Mouse (Mus musculus): ENCODE measurements around the gene Nfs1. TPM values are rescaled to one million over a fixed set of nuclear protein-coding genes. Genes with fewer than 3 reads are reported as not detected.
A peak's percentile ranks its signal among the peaks of the same experiment; 100 is the strongest.

Nfs1 gene
- polyA plus RNA-seq, 1 experiment from 2014 or later: 70.7 TPM

- Histone ChIP-seq H3K27ac (peak overlapping the region; percentile 99), H3K4me1 (peaks cover 39% of the 10 kb centered on the region), H3K4me2 (peak overlapping the region; percentile 84), H3K9me3 (replicated peaks) (no peaks in the 10 kb centered on the region), H3K4me3 (peak overlapping the region; percentile 93), H3K27me3 (replicated peaks) (no peaks in the 10 kb centered on the region), H3K9ac (peak overlapping the region; percentile 100), H3K36me3 (peaks cover 46% of the 10 kb centered on the region)
- peak; percentile 40; the same call in 1 of the 2 replicates for ATAC-seq
- WGBS (ENCODE audit: insufficient replicate concordance): under 1% methylated on average over 47 of the region's 47 CpGs
Observed at GRCm38 (mm10) chr2:156179046-156179795, 35.2 kb upstream of the Nfs1 start.

GRCm38 (mm10) chr2:156177651-156178050 lies 33.7 kb upstream of the Nfs1 start:
- ATAC-seq: no peak
- Histone ChIP-seq H3K27me3 (replicated peaks) (no peaks in the 10 kb centered on the region), H3K9me3 (replicated peaks) (no peaks in the 10 kb centered on the region), H3K27ac (0 out of 2 replicates have a peak overlapping the region, but pooled peaks have one; percentile 41), H3K36me3 (peaks cover 59% of the 10 kb centered on the region), H3K4me3 (peak overlapping the region; percentile 93), H3K4me2 (peak overlapping the region; percentile 84), H3K9ac (peak overlapping the region; percentile 100; the same call in 1 of the 2 replicates), H3K4me1 (peaks cover 43% of the 10 kb centered on the region)
- 68% methylated on average over 7 of the region's 7 CpGs for WGBS (ENCODE audit: insufficient replicate concordance)

- H3K27ac ChIP-seq: no peak overlapping the region
- peaks cover 65% of the 10 kb centered on the region for H3K36me3 ChIP-seq
- WGBS (ENCODE audit: insufficient replicate concordance): 74% methylated on average over 6 of the region's 6 CpGs
- H3K4me3 ChIP-seq: peak overlapping the region; percentile 7
- no peaks in the 10 kb centered on the region for H3K27me3 ChIP-seq (replicated peaks)
- peaks cover 39% of the 10 kb centered on the region for H3K4me1 ChIP-seq
- H3K9ac ChIP-seq: 0 out of 2 replicates have a peak overlapping the region, but pooled peaks have one; percentile 12
- ATAC-seq: no peak
- H3K9me3 ChIP-seq (replicated peaks): no peaks in the 10 kb centered on the region
- H3K4me2 ChIP-seq: peak overlapping the region; percentile 42
Observed at GRCm38 (mm10) chr2:156177079-156177478, 33.1 kb upstream of the Nfs1 start.

- H3K4me3 ChIP-seq: no peak overlapping the region
- H3K4me1 ChIP-seq: no peaks in the 10 kb centered on the region
- no peak for ATAC-seq
- no peak overlapping the region for H3K4me2 ChIP-seq
- no peak overlapping the region for H3K27ac ChIP-seq
- H3K9me3 ChIP-seq (replicated peaks): no peaks in the 10 kb centered on the region
- H3K36me3 ChIP-seq: peaks cover 100% of the 10 kb centered on the region
- WGBS (ENCODE audit: insufficient replicate concordance): 90% methylated on average over 5 of the region's 5 CpGs
- H3K9ac ChIP-seq: no peak overlapping the region
- H3K27me3 ChIP-seq (replicated peaks): no peaks in the 10 kb centered on the region
Observed at GRCm38 (mm10) chr2:156166557-156166956, 22.6 kb upstream of the Nfs1 start.

GRCm38 (mm10) chr2:156165478-156165877 lies 21.5 kb upstream of the Nfs1 start:
- Histone ChIP-seq H3K4me2 (no peak overlapping the region), H3K36me3 (peaks cover 98% of the 10 kb centered on the region), H3K4me1 (no peaks in the 10 kb centered on the region), H3K4me3 (no peak overlapping the region), H3K9ac (no peak overlapping the region), H3K27ac (no peak overlapping the region), H3K9me3 (replicated peaks) (no peaks in the 10 kb centered on the region), H3K27me3 (replicated peaks) (no peaks in the 10 kb centered on the region)
- no peak for ATAC-seq
- WGBS (ENCODE audit: insufficient replicate concordance): 95% methylated on average over 1 of the region's 1 CpGs

GRCm38 (mm10) chr2:156151538-156151937 lies 7.6 kb upstream of the Nfs1 start:
- peaks cover 93% of the 10 kb centered on the region for H3K36me3 ChIP-seq
- no peak overlapping the region for H3K27ac ChIP-seq
- H3K4me2 ChIP-seq: no peak overlapping the region
- H3K9ac ChIP-seq: no peak overlapping the region
- ATAC-seq: no peak
- H3K4me1 ChIP-seq: no peaks in the 10 kb centered on the region
- H3K27me3 ChIP-seq (replicated peaks): no peaks in the 10 kb centered on the region
- no peaks in the 10 kb centered on the region for H3K9me3 ChIP-seq (replicated peaks)
- no peak overlapping the region for H3K4me3 ChIP-seq

GRCm38 (mm10) chr2:156147316-156147915 lies 3.4 kb upstream of the Nfs1 start:
- no peak for ATAC-seq
- 83% methylated on average over 3 of the region's 3 CpGs for WGBS (ENCODE audit: insufficient replicate concordance)
- Histone ChIP-seq H3K9me3 (replicated peaks) (no peaks in the 10 kb centered on the region), H3K27ac (no peak overlapping the region), H3K27me3 (replicated peaks) (no peaks in the 10 kb centered on the region), H3K9ac (no peak overlapping the region), H3K4me2 (no peak overlapping the region), H3K4me3 (no peak overlapping the region), H3K36me3 (peaks cover 61% of the 10 kb centered on the region), H3K4me1 (peaks cover 23% of the 10 kb centered on the region)

GRCm38 (mm10) chr2:156146272-156146989 lies 2.4 kb upstream of the Nfs1 start:
- Histone ChIP-seq H3K9ac (no peak overlapping the region), H3K4me1 (peaks cover 23% of the 10 kb centered on the region), H3K4me3 (no peak overlapping the region), H3K36me3 (peaks cover 59% of the 10 kb centered on the region), H3K4me2 (no peak overlapping the region), H3K9me3 (replicated peaks) (no peaks in the 10 kb centered on the region), H3K27ac (no peak overlapping the region), H3K27me3 (replicated peaks) (no peaks in the 10 kb centered on the region)
- 56% methylated on average over 5 of the region's 5 CpGs for whole genome bisulfite sequencing (ENCODE audit: insufficient replicate concordance)
- ATAC-seq: no peak

- no peak for ATAC-seq
- Histone ChIP-seq H3K9ac (peak overlapping the region; percentile 85; the same call in 1 of the 2 replicates), H3K9me3 (replicated peaks) (no peaks in the 10 kb centered on the region), H3K4me1 (peaks cover 23% of the 10 kb centered on the region), H3K4me2 (peak overlapping the region; percentile 91), H3K27me3 (replicated peaks) (no peaks in the 10 kb centered on the region), H3K36me3 (peaks cover 58% of the 10 kb centered on the region), H3K4me3 (peak overlapping the region; percentile 82), H3K27ac (peak overlapping the region; percentile 1; the same call in 1 of the 2 replicates)
- 54% methylated on average over 11 of the region's 11 CpGs for WGBS (ENCODE audit: insufficient replicate concordance)
Observed at GRCm38 (mm10) chr2:156145486-156146130, 1.6 kb upstream of the Nfs1 start.

GRCm38 (mm10) chr2:156143367-156143766 lies 619 bp downstream of the Nfs1 start:
- Histone ChIP-seq H3K4me3 (peak overlapping the region; percentile 82), H3K4me2 (peak overlapping the region; percentile 91), H3K27me3 (replicated peaks) (no peaks in the 10 kb centered on the region), H3K4me1 (peaks cover 26% of the 10 kb centered on the region), H3K9ac (peak overlapping the region; percentile 85), H3K27ac (peak overlapping the region; percentile 96), H3K36me3 (peaks cover 58% of the 10 kb centered on the region), H3K9me3 (replicated peaks) (no peaks in the 10 kb centered on the region)
- WGBS (ENCODE audit: insufficient replicate concordance): 3% methylated on average over 16 of the region's 16 CpGs
- ATAC-seq: peak; percentile 8; the same call in 1 of the 2 replicates

GRCm38 (mm10) chr2:156142820-156143219 lies 1.2 kb downstream of the Nfs1 start:
- H3K27ac ChIP-seq: peak overlapping the region; percentile 96
- H3K4me1 ChIP-seq: peaks cover 26% of the 10 kb centered on the region
- peaks cover 52% of the 10 kb centered on the region for H3K36me3 ChIP-seq
- H3K9me3 ChIP-seq (replicated peaks): no peaks in the 10 kb centered on the region
- 76% methylated on average over 2 of the region's 2 CpGs for WGBS (ENCODE audit: insufficient replicate concordance)
- H3K27me3 ChIP-seq (replicated peaks): no peaks in the 10 kb centered on the region
- peak overlapping the region; percentile 82 for H3K4me3 ChIP-seq
- peak overlapping the region; percentile 91 for H3K4me2 ChIP-seq
- peak overlapping the region; percentile 85 for H3K9ac ChIP-seq
- no peak for ATAC-seq

Data from liver, embryonic 12.5 days (tissue).